Mouse (Mus musculus): ENCODE data around the gene Gm13276.
"Not testable (repeated sequence)": the region's sequence is repeated elsewhere in the genome, so short reads cannot be mapped to it uniquely, and the experiment has no call there.

The Gm13276 gene

DNA sequence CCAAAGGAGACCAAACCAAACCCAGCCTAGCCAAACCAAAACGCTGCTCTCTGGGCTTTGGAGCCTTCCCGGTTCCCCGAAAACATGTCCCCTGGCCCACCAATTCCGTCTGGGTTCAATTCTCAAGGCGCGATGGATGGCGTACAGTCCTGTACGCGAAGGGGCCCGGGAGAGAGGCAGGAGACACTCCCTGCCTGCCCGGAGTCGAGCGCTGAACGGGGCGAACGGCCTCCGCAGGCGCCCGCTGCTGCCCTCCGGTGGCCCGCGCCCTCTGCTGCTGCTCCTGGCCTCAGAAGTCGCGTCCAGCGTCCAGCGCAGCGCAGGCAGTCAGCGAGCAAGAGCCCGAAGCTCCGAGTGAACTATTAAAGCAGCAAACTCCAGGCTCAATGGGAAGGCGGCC, 3.2 kb upstream of the Gm13276 start:
- DNase-seq (ENCODE audit: low spot score in 2 of 2) = not testable (repeated sequence)

DNA sequence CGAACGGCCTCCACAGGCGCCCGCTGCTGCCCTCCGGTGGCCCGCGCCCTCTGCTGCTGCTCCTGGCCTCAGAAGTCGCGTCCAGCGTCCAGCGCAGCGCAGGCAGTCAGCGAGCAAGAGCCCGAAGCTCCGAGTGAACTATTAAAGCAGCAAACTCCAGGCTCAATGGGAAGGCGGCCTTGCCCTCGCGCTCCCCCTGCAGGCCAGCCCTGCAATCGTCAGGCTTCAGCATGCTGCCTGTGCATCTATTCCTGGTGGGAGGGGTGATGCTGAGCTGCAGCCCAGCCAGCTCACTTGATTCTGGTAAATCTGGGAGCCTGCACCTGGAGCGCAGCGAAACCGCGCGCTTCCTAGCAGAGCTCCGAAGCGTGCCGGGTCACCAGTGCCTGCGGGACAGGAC, 2.9 kb downstream of the Gm13276 start, which contains the start of gene Gm13277:
Gene Gm13277 (plus strand): TSS at position 231 of the 400 bp plus-strand sequence.
- DNase-seq (ENCODE audit: low spot score in 2 of 2) = peak; percentile 41 to 76

DNA sequence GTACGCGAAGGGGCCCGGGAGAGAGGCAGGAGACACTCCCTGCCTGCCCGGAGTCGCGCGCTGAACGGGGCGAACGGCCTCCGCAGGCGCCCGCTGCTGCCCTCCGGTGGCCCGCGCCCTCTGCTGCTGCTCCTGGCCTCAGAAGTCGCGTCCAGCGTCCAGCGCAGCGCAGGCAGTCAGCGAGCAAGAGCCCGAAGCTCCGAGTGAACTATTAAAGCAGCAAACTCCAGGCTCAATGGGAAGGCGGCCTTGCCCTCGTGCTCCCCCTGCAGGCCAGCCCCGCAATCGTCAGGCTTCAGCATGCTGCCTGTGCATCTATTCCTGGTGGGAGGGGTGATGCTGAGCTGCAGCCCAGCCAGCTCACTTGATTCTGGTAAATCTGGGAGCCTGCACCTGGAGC, 5.7 kb downstream of the Gm13276 start, which contains the start of gene Gm13278:
Gene Gm13278 (plus strand): TSS at position 301 of the 400 bp plus-strand sequence.
- DNase-seq (ENCODE audit: low spot score in 2 of 2) = not testable (repeated sequence)

GRCm38 (mm10) chr4:88793936-88794675, 8.6 kb downstream of the Gm13276 start, which contains the start of gene Gm13275:
Gene Gm13275, plus strand, starts transcription at chr4:88794487.
- DNase-seq (ENCODE audit: low spot score in 2 of 2) = peak; percentile 68 to 78

DNA sequence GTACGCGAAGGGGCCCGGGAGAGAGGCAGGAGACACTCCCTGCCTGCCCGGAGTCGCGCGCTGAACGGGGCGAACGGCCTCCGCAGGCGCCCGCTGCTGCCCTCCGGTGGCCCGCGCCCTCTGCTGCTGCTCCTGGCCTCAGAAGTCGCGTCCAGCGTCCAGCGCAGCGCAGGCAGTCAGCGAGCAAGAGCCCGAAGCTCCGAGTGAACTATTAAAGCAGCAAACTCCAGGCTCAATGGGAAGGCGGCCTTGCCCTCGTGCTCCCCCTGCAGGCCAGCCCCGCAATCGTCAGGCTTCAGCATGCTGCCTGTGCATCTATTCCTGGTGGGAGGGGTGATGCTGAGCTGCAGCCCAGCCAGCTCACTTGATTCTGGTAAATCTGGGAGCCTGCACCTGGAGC, 11.6 kb downstream of the Gm13276 start, which contains the start of gene Gm13279:
Gene Gm13279 (plus strand): TSS at position 301 of the 400 bp plus-strand sequence.
- DNase-seq (ENCODE audit: low spot score in 2 of 2) = not testable (repeated sequence)

- not testable (repeated sequence) for DNase-seq (ENCODE audit: low spot score in 2 of 2)
Measured at GRCm38 (mm10) chr4:88799365-88799764, 13.9 kb downstream of the Gm13276 start, which contains the start of gene Gm13285. Gene Gm13285, plus strand, starts transcription at chr4:88799665.

DNA sequence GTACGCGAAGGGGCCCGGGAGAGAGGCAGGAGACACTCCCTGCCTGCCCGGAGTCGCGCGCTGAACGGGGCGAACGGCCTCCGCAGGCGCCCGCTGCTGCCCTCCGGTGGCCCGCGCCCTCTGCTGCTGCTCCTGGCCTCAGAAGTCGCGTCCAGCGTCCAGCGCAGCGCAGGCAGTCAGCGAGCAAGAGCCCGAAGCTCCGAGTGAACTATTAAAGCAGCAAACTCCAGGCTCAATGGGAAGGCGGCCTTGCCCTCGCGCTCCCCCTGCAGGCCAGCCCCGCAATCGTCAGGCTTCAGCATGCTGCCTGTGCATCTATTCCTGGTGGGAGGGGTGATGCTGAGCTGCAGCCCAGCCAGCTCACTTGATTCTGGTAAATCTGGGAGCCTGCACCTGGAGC, 17.4 kb downstream of the Gm13276 start, which contains the start of gene Gm13287:
Gene Gm13287 (plus strand): TSS at position 301 of the 400 bp plus-strand sequence.
- DNase-seq (ENCODE audit: low spot score in 2 of 2) = not testable (repeated sequence)

- DNase-seq (ENCODE audit: low spot score in 2 of 2) = not testable (repeated sequence)
Measured at GRCm38 (mm10) chr4:88805231-88805630, 19.7 kb downstream of the Gm13276 start, which contains the start of gene Gm13288. Gene Gm13288, plus strand, starts transcription at chr4:88805531.

DNA sequence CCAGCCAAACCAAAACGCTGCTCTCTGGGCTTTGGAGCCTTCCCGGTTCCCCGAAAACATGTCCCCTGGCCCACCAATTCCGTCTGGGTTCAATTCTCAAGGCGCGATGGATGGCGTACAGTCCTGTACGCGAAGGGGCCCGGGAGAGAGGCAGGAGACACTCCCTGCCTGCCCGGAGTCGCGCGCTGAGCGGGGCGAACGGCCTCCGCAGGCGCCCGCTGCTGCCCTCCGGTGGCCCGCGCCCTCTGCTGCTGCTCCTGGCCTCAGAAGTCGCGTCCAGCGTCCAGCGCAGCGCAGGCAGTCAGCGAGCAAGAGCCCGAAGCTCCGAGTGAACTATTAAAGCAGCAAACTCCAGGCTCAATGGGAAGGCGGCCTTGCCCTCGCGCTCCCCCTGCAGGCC, 20.3 kb downstream of the Gm13276 start:
- DNase-seq (ENCODE audit: low spot score in 2 of 2) = peak; percentile 1 to 2

DNA sequence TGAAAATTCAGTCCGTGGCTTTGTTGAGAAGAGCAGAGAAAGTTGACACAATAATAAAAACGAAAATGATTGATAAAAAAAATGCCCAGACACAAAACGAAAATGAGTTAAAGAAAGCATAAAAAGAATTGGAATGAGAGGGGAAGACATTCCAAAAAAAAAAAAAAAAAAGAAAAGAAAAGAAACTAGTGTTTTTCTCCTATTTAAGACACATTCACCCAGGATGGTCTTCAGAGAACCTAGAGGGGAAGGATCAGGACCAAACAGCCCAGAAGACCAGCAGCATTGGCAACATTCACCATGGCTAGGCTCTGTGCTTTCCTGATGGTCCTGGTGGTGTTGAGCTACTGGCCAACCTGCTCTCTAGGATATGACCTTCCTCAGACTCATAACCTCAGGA, 30.4 kb downstream of the Gm13276 start, which contains the start of gene Ifna7:
Gene Ifna7 (plus strand): TSS at position 301 of the 400 bp plus-strand sequence.
- DNase-seq (ENCODE audit: low spot score in 2 of 2) = no peak

DNA sequence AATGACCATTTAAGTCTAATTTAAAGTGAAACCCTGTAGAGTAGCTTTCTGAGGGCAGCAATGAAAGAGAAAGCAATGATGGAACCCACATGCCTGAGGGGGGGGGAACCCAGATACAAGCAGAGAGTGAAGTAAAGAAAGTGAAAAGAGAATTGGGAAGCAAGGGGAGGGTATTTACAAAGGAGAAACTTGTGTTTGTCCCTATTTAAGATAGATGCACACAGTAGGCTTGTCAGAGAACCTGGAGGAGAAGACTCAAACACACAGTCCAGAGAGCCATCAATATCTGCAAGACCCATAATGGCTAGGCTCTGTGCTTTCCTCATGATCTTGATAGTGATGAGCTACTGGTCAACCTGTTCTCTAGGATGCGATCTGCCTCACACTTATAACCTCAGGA, 34.1 kb downstream of the Gm13276 start, which contains the start of gene Ifna11:
Gene Ifna11 (plus strand): TSS at position 301 of the 400 bp plus-strand sequence.
- no peak for DNase-seq (ENCODE audit: low spot score in 2 of 2)

GRCm38 (mm10) chr4:88822995-88823394, 37.5 kb downstream of the Gm13276 start:
- peak in 1 of 2 experiments; percentile 11 for DNase-seq (ENCODE audit: low spot score in 2 of 2)

- not testable (repeated sequence) for DNase-seq (ENCODE audit: low spot score in 2 of 2)
Measured at GRCm38 (mm10) chr4:88827116-88827515, 41.6 kb downstream of the Gm13276 start, which contains the start of gene Ifna6. Gene Ifna6, plus strand, starts transcription at chr4:88827416.

DNA sequence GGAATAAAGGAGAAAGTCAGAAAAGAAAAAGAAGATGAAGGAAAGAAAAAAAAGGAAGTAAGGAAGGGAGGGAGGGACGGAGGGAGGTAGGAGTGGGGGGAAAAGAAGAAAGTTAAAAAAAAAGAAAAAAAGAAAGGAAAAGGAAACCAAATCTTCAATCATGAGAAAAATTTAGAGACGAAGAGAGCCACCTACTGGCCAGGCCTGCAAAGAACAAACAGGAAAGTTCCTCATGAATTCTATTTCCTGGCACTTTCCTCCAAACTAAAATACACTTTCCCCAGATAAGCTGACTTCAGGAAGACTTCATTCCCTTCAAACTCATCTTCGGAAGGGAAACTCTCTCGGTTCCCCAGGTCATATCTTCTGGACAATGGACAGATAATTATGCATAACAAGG, 45.0 kb downstream of the Gm13276 start:
- DNase-seq (ENCODE audit: low spot score in 2 of 2) = peak; percentile 31 to 38

GRCm38 (mm10) chr4:88835225-88835624, 49.7 kb downstream of the Gm13276 start, which contains the start of gene Ifna5:
Gene Ifna5, plus strand, starts transcription at chr4:88835525.
- not testable (repeated sequence) for DNase-seq (ENCODE audit: low spot score in 2 of 2)
